1 mouse cellular context compared by ENCODE assay signal in the genomic region with DNA sequence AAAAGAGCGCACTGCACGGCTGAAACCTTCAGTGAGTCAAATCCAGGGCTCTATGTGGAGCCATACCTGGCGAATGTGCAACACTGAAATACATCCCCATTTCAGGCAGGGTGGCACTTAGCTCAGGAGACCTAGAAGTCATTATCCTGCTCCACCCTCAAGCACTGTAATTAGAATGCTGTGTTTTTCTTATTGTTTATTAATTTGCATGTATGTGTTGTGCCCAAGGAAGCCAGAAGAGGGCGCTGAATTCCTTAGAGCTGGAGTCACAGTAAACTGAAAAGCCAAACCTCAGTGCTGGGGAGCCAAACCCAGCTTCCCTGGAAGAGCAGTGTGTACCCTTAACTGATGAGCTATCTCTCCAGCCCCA.
TF ChIP-seq lines count a peak whose summit lies in the region.

No protein-coding gene starts in this region.

TF ChIP-seq in MEL, 35 proteins besides CTCF, POLR2A, EP300 and RAD21 (continued from another document):
- TF ChIP-seq USF2 (IDR thresholded peaks at IDR 0.05; ENCODE audit: borderline replicate concordance in 1 of 2, insufficient read depth in 1 of 2, low read depth in 1 of 2, low read length in 2 of 2) (no peak), ZKSCAN1 (IDR thresholded peaks at IDR 0.05; ENCODE audit: low read depth, low read length) (no peak; the same call in 1 of the 2 replicates), MEF2A (IDR thresholded peaks at IDR 0.05; ENCODE audit: extremely low read depth, insufficient replicate concordance, low read depth, low read length, poor library complexity, severe bottlenecking) (no peak), CHD1 (IDR thresholded peaks at IDR 0.05; ENCODE audit: low read depth, low read length) (no peak), MXI1 (IDR thresholded peaks at IDR 0.05; ENCODE audit: low read depth, low read length) (peak; percentile 56), TAL1 (IDR thresholded peaks at IDR 0.05; ENCODE audit: low read length) (no peak), USF1 (IDR thresholded peaks at IDR 0.05; ENCODE audit: low read depth, low read length) (0 out of 2 replicates have a peak, but pooled peaks have one; percentile 3), MYC (IDR thresholded peaks at IDR 0.05; ENCODE audit: low read depth, low read length) (peak; percentile 44; the same call in 1 of the 2 replicates), NRF1 (IDR thresholded peaks at IDR 0.05; ENCODE audit: insufficient read depth, low read depth, low read length, poor library complexity, severe bottlenecking) (no peak), MYB (IDR thresholded peaks at IDR 0.05; ENCODE audit: low read depth, low read length) (no peak), RCOR1 (IDR thresholded peaks at IDR 0.05; ENCODE audit: low read depth, low read length) (peak; percentile 16; the same call in 1 of the 2 replicates), CHD2 (IDR thresholded peaks at IDR 0.05; ENCODE audit: low read length) (no peak), ZMIZ1 (IDR thresholded peaks at IDR 0.05; ENCODE audit: low read depth, low read length) (no peak), ZNF384 (IDR thresholded peaks at IDR 0.05; ENCODE audit: low read depth, low read length) (no peak; the same call in 1 of the 2 replicates), TBP (IDR thresholded peaks at IDR 0.05; ENCODE audit: low read depth, low read length) (no peak), GABPA (IDR thresholded peaks at IDR 0.05; ENCODE audit: low read depth, low read length) (no peak), POLR2AphosphoS2 (IDR thresholded peaks at IDR 0.05; ENCODE audit: low read length) (no peak), MAZ (IDR thresholded peaks at IDR 0.05; ENCODE audit: low read depth, low read length) (no peak), HCFC1 (IDR thresholded peaks at IDR 0.05; ENCODE audit: low read depth, low read length) (peak; percentile 65), KAT2A (conservative IDR thresholded peaks at IDR 0.05; ENCODE audit: low read depth, low read length) (no peak), E2F4 (IDR thresholded peaks at IDR 0.05; ENCODE audit: borderline replicate concordance, low read depth, low read length) (no peak), MAFK (IDR thresholded peaks at IDR 0.05; ENCODE audit: borderline replicate concordance, low read depth, low read length) (no peak), SIN3A (IDR thresholded peaks at IDR 0.05; ENCODE audit: low read length) (peak; percentile 77; the same call in 1 of the 2 replicates), ZC3H11A (IDR thresholded peaks at IDR 0.05; ENCODE audit: low read depth, low read length) (peak; percentile 74), SMC3 (IDR thresholded peaks at IDR 0.05; ENCODE audit: low read depth, low read length) (peak; percentile 76), BHLHE40 (IDR thresholded peaks at IDR 0.05; ENCODE audit: borderline replicate concordance, low read depth, low read length) (peak; percentile 28; the same call in 1 of the 2 replicates), GATA1 (IDR thresholded peaks at IDR 0.05; ENCODE audit: low read depth, low read length) (no peak), UBTF (IDR thresholded peaks at IDR 0.05; ENCODE audit: borderline replicate concordance, insufficient read depth, low read depth, low read length) (no peak), POLR2AphosphoS5 (IDR thresholded peaks at IDR 0.05; ENCODE audit: borderline replicate concordance, low read depth, low read length) (no peak), MAX (IDR thresholded peaks at IDR 0.05; ENCODE audit: low read length) (no peak; the same call in none of the 2 replicates)
